Mouse (Mus musculus): ENCODE results near the gene Bpifb2. TPM values are rescaled to one million over a fixed set of nuclear protein-coding genes. Genes with fewer than 3 reads are reported as not detected.

The Bpifb2 gene
- polyA plus RNA-seq, 1 experiment: not detected

GRCm38 (mm10) chr2:153933311-153933710 lies 58.5 kb downstream of the Bpifb2 start:
- H3K9me3 ChIP-seq (replicated peaks; ENCODE audit: control insufficient read depth, insufficient read depth, low read length, poor library complexity, severe bottlenecking): no peaks in the 10 kb centered on the region
- no peaks in the 10 kb centered on the region for H3K36me3 ChIP-seq (ENCODE audit: control insufficient read depth, insufficient read depth, low read length, poor library complexity, severe bottlenecking)
- H3K27ac ChIP-seq (ENCODE audit: insufficient read depth, low read length): no peak overlapping the region
- no peaks in the 10 kb centered on the region for H3K4me1 ChIP-seq (ENCODE audit: control insufficient read depth, insufficient read depth, low read length)
- H3K4me3 ChIP-seq (ENCODE audit: low read depth, low read length): no peak overlapping the region
- no peak for TF ChIP-seq CTCF (IDR thresholded peaks at IDR 0.05; ENCODE audit: low read depth, low read length)
- no peak for TF ChIP-seq EP300 (IDR thresholded peaks at IDR 0.05; ENCODE audit: insufficient read depth, low read depth, low read length)
- no peak for TF ChIP-seq POLR2A (IDR thresholded peaks at IDR 0.05; ENCODE audit: insufficient read depth, low read length)
- no peak overlapping the region for H3K9ac ChIP-seq (ENCODE audit: low read depth, poor library complexity, severe bottlenecking)
- H3K27me3 ChIP-seq (ENCODE audit: control insufficient read depth, insufficient read depth, low read length, poor library complexity, severe bottlenecking): no peaks in the 10 kb centered on the region

- no peaks in the 10 kb centered on the region for H3K9me3 ChIP-seq (replicated peaks; ENCODE audit: control insufficient read depth, insufficient read depth, low read length, poor library complexity, severe bottlenecking)
- no peak overlapping the region for H3K9ac ChIP-seq (ENCODE audit: low read depth, poor library complexity, severe bottlenecking)
- H3K27ac ChIP-seq (ENCODE audit: insufficient read depth, low read length): no peak overlapping the region
- no peaks in the 10 kb centered on the region for H3K27me3 ChIP-seq (ENCODE audit: control insufficient read depth, insufficient read depth, low read length, poor library complexity, severe bottlenecking)
- TF ChIP-seq POLR2A (IDR thresholded peaks at IDR 0.05; ENCODE audit: insufficient read depth, low read length) (no peak), CTCF (IDR thresholded peaks at IDR 0.05; ENCODE audit: low read depth, low read length) (peak; percentile 21)
- H3K4me3 ChIP-seq (ENCODE audit: low read depth, low read length): no peak overlapping the region
- no peaks in the 10 kb centered on the region for H3K4me1 ChIP-seq (ENCODE audit: control insufficient read depth, insufficient read depth, low read length)
- no peaks in the 10 kb centered on the region for H3K36me3 ChIP-seq (ENCODE audit: control insufficient read depth, insufficient read depth, low read length, poor library complexity, severe bottlenecking)
Measured at GRCm38 (mm10) chr2:153935348-153935747, 60.5 kb downstream of the Bpifb2 start.

- no peaks in the 10 kb centered on the region for H3K27me3 ChIP-seq (ENCODE audit: control insufficient read depth, insufficient read depth, low read length, poor library complexity, severe bottlenecking)
Measured at GRCm38 (mm10) chr2:153937843-153938242, 63.0 kb downstream of the Bpifb2 start, which contains the start of gene Bpifb4. Gene Bpifb4 (plus strand): TSS chr2:153938212.

GRCm38 (mm10) chr2:153943537-153943936 lies 68.7 kb downstream of the Bpifb2 start:
- Histone ChIP-seq H3K36me3 (ENCODE audit: control insufficient read depth, insufficient read depth, low read length, poor library complexity, severe bottlenecking) (no peaks in the 10 kb centered on the region), H3K27me3 (ENCODE audit: control insufficient read depth, insufficient read depth, low read length, poor library complexity, severe bottlenecking) (no peaks in the 10 kb centered on the region), H3K4me3 (ENCODE audit: low read depth, low read length) (no peak overlapping the region), H3K4me1 (ENCODE audit: control insufficient read depth, insufficient read depth, low read length) (no peaks in the 10 kb centered on the region), H3K9me3 (replicated peaks; ENCODE audit: control insufficient read depth, insufficient read depth, low read length, poor library complexity, severe bottlenecking) (no peaks in the 10 kb centered on the region), H3K27ac (ENCODE audit: insufficient read depth, low read length) (no peak overlapping the region), H3K9ac (ENCODE audit: low read depth, poor library complexity, severe bottlenecking) (no peak overlapping the region)
- peak; percentile 52 for TF ChIP-seq CTCF (IDR thresholded peaks at IDR 0.05; ENCODE audit: low read depth, low read length)
- no peak for TF ChIP-seq POLR2A (IDR thresholded peaks at IDR 0.05; ENCODE audit: insufficient read depth, low read length)
- no peak for TF ChIP-seq EP300 (IDR thresholded peaks at IDR 0.05; ENCODE audit: insufficient read depth, low read depth, low read length)

More at GRCm38 (mm10) chr2:153937843-153938242, 63.0 kb downstream of the Bpifb2 start, which contains the start of gene Bpifb4:
- H3K4me3 ChIP-seq (ENCODE audit: low read depth, low read length): no peak within 1 kb of the TSS
- TF ChIP-seq CTCF (IDR thresholded peaks at IDR 0.05; ENCODE audit: low read depth, low read length) (no peak), EP300 (IDR thresholded peaks at IDR 0.05; ENCODE audit: insufficient read depth, low read depth, low read length) (no peak), POLR2A (IDR thresholded peaks at IDR 0.05; ENCODE audit: insufficient read depth, low read length) (no peak)
- no peak within 1 kb of the TSS for H3K27ac ChIP-seq (ENCODE audit: insufficient read depth, low read length)
- H3K36me3 ChIP-seq (ENCODE audit: control insufficient read depth, insufficient read depth, low read length, poor library complexity, severe bottlenecking): no peaks in the 10 kb centered on the region
- H3K9me3 ChIP-seq (replicated peaks; ENCODE audit: control insufficient read depth, insufficient read depth, low read length, poor library complexity, severe bottlenecking): no peaks in the 10 kb centered on the region
- no peaks in the 10 kb centered on the region for H3K4me1 ChIP-seq (ENCODE audit: control insufficient read depth, insufficient read depth, low read length)
- H3K9ac ChIP-seq (ENCODE audit: low read depth, poor library complexity, severe bottlenecking): no peak within 1 kb of the TSS

GRCm38 (mm10) chr2:153944567-153944966 lies 69.7 kb downstream of the Bpifb2 start:
- no peaks in the 10 kb centered on the region for H3K9me3 ChIP-seq (replicated peaks; ENCODE audit: control insufficient read depth, insufficient read depth, low read length, poor library complexity, severe bottlenecking)
- TF ChIP-seq CTCF (IDR thresholded peaks at IDR 0.05; ENCODE audit: low read depth, low read length) (no peak), POLR2A (IDR thresholded peaks at IDR 0.05; ENCODE audit: insufficient read depth, low read length) (no peak), EP300 (IDR thresholded peaks at IDR 0.05; ENCODE audit: insufficient read depth, low read depth, low read length) (no peak)
- H3K36me3 ChIP-seq (ENCODE audit: control insufficient read depth, insufficient read depth, low read length, poor library complexity, severe bottlenecking): no peaks in the 10 kb centered on the region
- no peak overlapping the region for H3K9ac ChIP-seq (ENCODE audit: low read depth, poor library complexity, severe bottlenecking)
- H3K27me3 ChIP-seq (ENCODE audit: control insufficient read depth, insufficient read depth, low read length, poor library complexity, severe bottlenecking): no peaks in the 10 kb centered on the region
- H3K4me1 ChIP-seq (ENCODE audit: control insufficient read depth, insufficient read depth, low read length): no peaks in the 10 kb centered on the region
- no peak overlapping the region for H3K27ac ChIP-seq (ENCODE audit: insufficient read depth, low read length)
- no peak overlapping the region for H3K4me3 ChIP-seq (ENCODE audit: low read depth, low read length)

Other genes with a start within 250 kb of the Bpifb2 start
- gene Commd7, start 242.3 kb upstream of the Bpifb2 start, polyA plus RNA-seq (2011; ENCODE audit: insufficient read depth, insufficient read length, low read depth, missing spikeins): 16.5 and 18.0 TPM in 2 replicates
- gene Dnmt3b, start 225.6 kb upstream of the Bpifb2 start, polyA plus RNA-seq (2011; ENCODE audit: insufficient read depth, insufficient read length, low read depth, missing spikeins): 105 and 112 TPM in 2 replicates
- gene Dnmt3c, start 178.4 kb upstream of the Bpifb2 start, polyA plus RNA-seq (2011; ENCODE audit: insufficient read depth, insufficient read length, low read depth, missing spikeins): 5.5 and 5.6 TPM in 2 replicates
- 184 and 190 TPM in 2 replicates for gene Mapre1, start 133.8 kb upstream of the Bpifb2 start, polyA plus RNA-seq (2011; ENCODE audit: insufficient read depth, insufficient read length, low read depth, missing spikeins)
- 0.48 and 1.6 TPM in 2 replicates for gene Efcab8, start 95.1 kb upstream of the Bpifb2 start, polyA plus RNA-seq (2011; ENCODE audit: insufficient read depth, insufficient read length, low read depth, missing spikeins)
- not detected in 2 replicates for gene Sun5, start 4.0 kb upstream of the Bpifb2 start, polyA plus RNA-seq (2011; ENCODE audit: insufficient read depth, insufficient read length, low read depth, missing spikeins)
- not detected in 2 replicates for gene Bpifb6, start 25.3 kb downstream of the Bpifb2 start, polyA plus RNA-seq (2011; ENCODE audit: insufficient read depth, insufficient read length, low read depth, missing spikeins)
- not detected in 2 replicates for gene Bpifb3, start 43.2 kb downstream of the Bpifb2 start, polyA plus RNA-seq (2011; ENCODE audit: insufficient read depth, insufficient read length, low read depth, missing spikeins)
- not detected in 2 replicates for gene Bpifb4, start 63.2 kb downstream of the Bpifb2 start, polyA plus RNA-seq (2011; ENCODE audit: insufficient read depth, insufficient read length, low read depth, missing spikeins)
- not detected in 2 replicates for gene Bpifa6, start 99.9 kb downstream of the Bpifb2 start, polyA plus RNA-seq (2011; ENCODE audit: insufficient read depth, insufficient read length, low read depth, missing spikeins)
- not detected in 2 replicates for gene Bpifa2, start 133.2 kb downstream of the Bpifb2 start, polyA plus RNA-seq (2011; ENCODE audit: insufficient read depth, insufficient read length, low read depth, missing spikeins)